Mouse (Mus musculus) R1 (cell line): Measurements from ENCODE around the gene Timp1.

Source experiments
- DNase-seq: peaks from one replicate; pipeline ENCODE4 v3.0.0-alpha.2; 2018; ENCODE audit warnings: low read depth, low spot score

The Timp1 gene

GRCm38 (mm10) chrX:20869962-20870513 is at the start of gene Timp1:
TSS of gene Timp1 (plus strand) at chrX:20870166.
- peak; percentile 87 for DNase-seq

GRCm38 (mm10) chrX:20828934-20829333 is 41.0 kb upstream of the Timp1 start:
- peak; percentile 74 for DNase-seq

GRCm38 (mm10) chrX:20847232-20847631 is 22.7 kb upstream of the Timp1 start:
- no peak for DNase-seq

- DNase-seq = peak; percentile 34
Observed at GRCm38 (mm10) chrX:20847816-20848215, 22.1 kb upstream of the Timp1 start.

GRCm38 (mm10) chrX:20848256-20848984 is 21.5 kb upstream of the Timp1 start:
- DNase-seq = peak; percentile 98

GRCm38 (mm10) chrX:20853794-20854193 is 16.2 kb upstream of the Timp1 start:
- no peak for DNase-seq

- no peak for DNase-seq
Observed at GRCm38 (mm10) chrX:20861453-20862104, 8.4 kb upstream of the Timp1 start.

- no peak for DNase-seq
Observed at GRCm38 (mm10) chrX:20862105-20863065, 7.6 kb upstream of the Timp1 start.

- DNase-seq = no peak
Observed at GRCm38 (mm10) chrX:20863161-20864101, 6.5 kb upstream of the Timp1 start.

- no peak for DNase-seq
Observed at GRCm38 (mm10) chrX:20868091-20868490, 1.9 kb upstream of the Timp1 start.

- DNase-seq = no peak
Observed at GRCm38 (mm10) chrX:20869203-20869602, 763 bp upstream of the Timp1 start.

GRCm38 (mm10) chrX:20872928-20873500 is 3.0 kb downstream of the Timp1 start:
- DNase-seq = peak; percentile 97

- peak; percentile 82 for DNase-seq
Observed at GRCm38 (mm10) chrX:20875241-20875640, 5.3 kb downstream of the Timp1 start.

GRCm38 (mm10) chrX:20910074-20910473 is 40.1 kb downstream of the Timp1 start:
- DNase-seq = peak; percentile 79

- no peak for DNase-seq
Observed at GRCm38 (mm10) chrX:20913726-20914125, 43.8 kb downstream of the Timp1 start.

- DNase-seq = no peak
Observed at GRCm38 (mm10) chrX:20915075-20915474, 45.1 kb downstream of the Timp1 start.

- DNase-seq = no peak
Observed at GRCm38 (mm10) chrX:20920249-20920843, 50.4 kb downstream of the Timp1 start.

- DNase-seq = peak; percentile 95
Observed at GRCm38 (mm10) chrX:20920844-20921364, 50.9 kb downstream of the Timp1 start, which contains the start of gene Syn1. TSS of gene Syn1 (minus strand) at chrX:20921004.

GRCm38 (mm10) chrX:20921366-20921765 is 51.4 kb downstream of the Timp1 start:
- no peak for DNase-seq
